Mouse (Mus musculus) liver, embryonic 13.5 days (tissue): Measurements from ENCODE around the gene Vmp1. TPM values are rescaled to one million over a fixed set of nuclear protein-coding genes. Genes with fewer than 3 reads are reported as not detected.

ENCODE experiments used
- ATAC-seq: fragments of 200-750 bp; cut with Nextera tagmentation; 2 replicates; pipeline ENCODE4 v1.8.0; 2017; ENCODE audit warnings: low read depth, mild to moderate bottlenecking, moderate number of reproducible peaks, moderate library complexity
- DNase-seq: peaks from one replicate; pipeline ENCODE4 v3.0.0; 2022
- H3K27ac ChIP-seq: fragments of 300-500 bp; sonication (generic); 2 replicates; pipeline ENCODE4 v1.5.1; 2015; ENCODE audit warnings: moderate library complexity, mild to moderate bottlenecking, inconsistent platforms
- H3K27me3 ChIP-seq: fragments of 300-500 bp; sonication (generic); 2 replicates; pipeline ENCODE4 v1.6.1; 2015; ENCODE audit warnings: mild to moderate bottlenecking, inconsistent platforms
- H3K36me3 ChIP-seq: fragments of 300-500 bp; sonication (generic); 2 replicates; pipeline ENCODE4 v1.6.1; 2015; ENCODE audit warnings: mild to moderate bottlenecking, inconsistent platforms
- H3K4me1 ChIP-seq: fragments of 300-500 bp; sonication (generic); replicated peaks from 2 replicates; pipeline ENCODE4 v1.6.1; 2015; ENCODE audit warnings: inconsistent platforms
- H3K4me2 ChIP-seq: fragments of 300-500 bp; sonication (generic); 2 replicates; pipeline ENCODE4 v1.6.1; 2015; ENCODE audit warnings: inconsistent platforms, mild to moderate bottlenecking, moderate library complexity
- H3K4me3 ChIP-seq: fragments of 300-500 bp; sonication (generic); replicated peaks from 2 replicates; pipeline ENCODE4 v1.5.1; 2015; ENCODE audit warnings: mild to moderate bottlenecking, inconsistent platforms
- H3K9ac ChIP-seq: fragments of 300-500 bp; sonication (generic); 2 replicates; pipeline ENCODE4 v1.6.1; 2015; ENCODE audit warnings: mild to moderate bottlenecking, inconsistent platforms
- H3K9me3 ChIP-seq: fragments of 300-500 bp; sonication (generic); replicated peaks from 2 replicates; pipeline ENCODE4 v1.6.1; 2016; ENCODE audit warnings: inconsistent platforms
- WGBS: fragments of 180-500 bp; shearing (Covaris S2); methylation state at CpG from one replicate; pipeline ENCODE4 v1.1.7; 2015; ENCODE audit not compliant: insufficient replicate concordance; 5-methylcytosine and 5-hydroxymethylcytosine counted together
- polyA plus RNA-seq: library from polyadenylated mRNA; unstranded; fragments of >200 nt; fragmentation: Nextera tagmentation; extraction: Ambion mirVana; gene quantifications from 2 replicates; pipeline ENCODE4 v1.2.1, GENCODE M21; 2015

Vmp1 gene
- polyA plus RNA-seq, 1 experiment from 2014 or later, result 89.2 TPM

DNA sequence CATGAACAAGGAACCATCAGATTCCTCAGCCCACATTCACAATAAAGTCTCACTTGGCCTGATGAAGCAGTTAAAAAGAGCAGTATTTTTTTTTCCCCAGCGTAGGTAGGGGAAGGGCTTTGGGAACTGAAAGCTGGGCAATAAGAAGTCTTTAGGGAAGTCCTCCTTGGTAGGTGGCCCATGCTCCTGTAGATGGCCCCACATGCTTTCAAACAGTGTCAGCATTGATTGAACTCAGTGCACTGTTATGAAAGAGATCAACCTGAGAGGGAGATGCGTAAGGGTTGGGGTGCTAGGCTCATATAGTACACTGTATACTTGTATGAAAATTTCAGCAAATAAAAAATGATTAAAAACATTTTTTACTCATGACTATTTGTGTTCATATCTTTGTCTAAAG lies 8.3 kb upstream of the Vmp1 start:
- peaks cover 93% of the 10 kb centered on the region for H3K36me3 ChIP-seq
- no peak for DNase-seq

GRCm38 (mm10) chr11:86691482-86691881 lies 7.8 kb upstream of the Vmp1 start:
- 90% methylated on average over 3 of the region's 3 CpGs for WGBS
- Histone ChIP-seq H3K4me3 (no peak overlapping the region), H3K27me3 (no peaks in the 10 kb centered on the region), H3K9me3 (no peaks in the 10 kb centered on the region), H3K4me1 (peaks cover 8% of the 10 kb centered on the region; the same call in 1 of the 2 replicates), H3K4me2 (no peak overlapping the region), H3K9ac (no peak overlapping the region), H3K27ac (no peak overlapping the region), H3K36me3 (peaks cover 91% of the 10 kb centered on the region)
- ATAC-seq (no peak), DNase-seq (no peak)

More for the DNA sequence above, 8.3 kb upstream of the Vmp1 start:
- Histone ChIP-seq H3K4me1 (peaks cover 5% of the 10 kb centered on the region; the same call in 1 of the 2 replicates), H3K9me3 (no peaks in the 10 kb centered on the region), H3K9ac (no peak overlapping the region), H3K27ac (no peak overlapping the region), H3K4me2 (no peak overlapping the region), H3K27me3 (no peaks in the 10 kb centered on the region), H3K4me3 (no peak overlapping the region)
- peak; percentile 18; the same call in 1 of the 2 replicates for ATAC-seq
- 91% methylated on average over 2 of the region's 2 CpGs for WGBS

DNA sequence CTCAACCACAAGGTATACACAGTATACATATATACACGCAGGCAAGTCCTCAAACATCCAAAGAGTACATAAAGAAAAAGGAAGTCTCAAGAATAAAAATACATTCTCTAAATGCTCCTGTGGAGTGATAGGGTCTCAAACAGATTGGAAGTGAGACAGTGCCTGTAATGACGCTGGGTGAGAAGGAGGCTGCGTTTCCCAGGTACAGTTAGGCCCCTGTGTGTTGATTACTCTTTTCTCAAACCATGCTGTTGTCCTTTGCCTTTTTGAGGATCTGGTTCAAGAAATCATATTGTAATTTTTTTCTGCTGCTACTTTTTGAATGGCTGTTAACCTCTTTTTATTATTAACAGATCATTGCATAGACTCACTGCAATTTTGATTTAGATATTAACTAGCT lies 6.7 kb upstream of the Vmp1 start:
- no peak overlapping the region for H3K9ac ChIP-seq
- H3K4me3 ChIP-seq, result no peak overlapping the region
- no peaks in the 10 kb centered on the region for H3K9me3 ChIP-seq
- DNase-seq (no peak), ATAC-seq (no peak)
- no peak overlapping the region for H3K27ac ChIP-seq
- WGBS, result 85% methylated on average over 3 of the region's 3 CpGs
- peaks cover 15% of the 10 kb centered on the region for H3K4me1 ChIP-seq
- H3K27me3 ChIP-seq, result no peaks in the 10 kb centered on the region
- peaks cover 85% of the 10 kb centered on the region for H3K36me3 ChIP-seq
- no peak overlapping the region for H3K4me2 ChIP-seq

GRCm38 (mm10) chr11:86685366-86685765 lies 1.7 kb upstream of the Vmp1 start:
- WGBS, result 66% methylated on average over 1 of the region's 1 CpGs
- ATAC-seq (no peak), DNase-seq (no peak)
- Histone ChIP-seq H3K36me3 (peaks cover 37% of the 10 kb centered on the region), H3K4me1 (peaks cover 47% of the 10 kb centered on the region), H3K4me2 (peak overlapping the region; percentile 86), H3K4me3 (peak overlapping the region; percentile 93), H3K9me3 (no peaks in the 10 kb centered on the region), H3K27ac (0 out of 2 replicates have a peak overlapping the region, but pooled peaks have one; percentile 26), H3K9ac (peak overlapping the region; percentile 95), H3K27me3 (no peaks in the 10 kb centered on the region)

DNA sequence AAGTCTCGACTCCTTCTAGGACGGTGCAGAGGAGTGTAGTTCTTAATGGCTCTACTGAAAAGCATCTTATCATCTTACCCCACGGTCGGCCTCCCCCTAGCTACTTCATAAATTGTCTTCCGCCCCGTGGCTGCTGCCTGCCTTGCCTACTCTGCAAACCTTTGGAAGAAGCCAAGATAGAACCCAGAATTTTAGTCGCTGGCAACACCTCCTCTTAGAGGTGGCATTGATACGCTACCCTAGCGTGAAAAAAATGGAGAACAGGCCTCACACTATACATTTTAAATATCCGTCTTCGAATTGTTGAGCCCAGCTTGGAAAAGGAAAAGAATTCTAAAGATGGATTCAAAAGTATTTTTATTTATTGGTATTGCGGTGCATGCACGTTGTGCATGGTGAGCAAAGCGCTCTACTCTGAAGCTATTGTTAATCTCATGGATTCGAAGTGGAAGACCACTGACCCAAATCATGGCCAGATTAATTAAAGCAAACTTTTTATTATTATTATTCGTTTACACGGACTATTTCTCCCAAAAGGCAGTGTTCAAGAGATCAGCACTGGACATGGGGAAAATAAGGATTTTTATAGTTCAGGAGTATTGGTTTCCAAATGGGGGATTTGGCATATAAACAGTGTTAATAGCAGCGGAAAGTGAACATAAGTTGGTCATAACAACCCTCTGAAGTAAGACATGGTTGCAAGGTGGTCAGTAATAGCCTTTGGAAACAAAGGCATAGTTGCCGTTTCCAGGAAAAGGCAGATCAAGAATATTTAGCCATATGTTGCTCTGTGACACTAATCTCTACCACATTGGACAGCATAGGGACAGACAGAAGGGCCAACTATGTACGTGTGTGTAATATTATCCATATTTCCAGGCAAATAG lies 733 bp upstream of the Vmp1 start:
- H3K4me1 ChIP-seq, result peaks cover 55% of the 10 kb centered on the region

DNA sequence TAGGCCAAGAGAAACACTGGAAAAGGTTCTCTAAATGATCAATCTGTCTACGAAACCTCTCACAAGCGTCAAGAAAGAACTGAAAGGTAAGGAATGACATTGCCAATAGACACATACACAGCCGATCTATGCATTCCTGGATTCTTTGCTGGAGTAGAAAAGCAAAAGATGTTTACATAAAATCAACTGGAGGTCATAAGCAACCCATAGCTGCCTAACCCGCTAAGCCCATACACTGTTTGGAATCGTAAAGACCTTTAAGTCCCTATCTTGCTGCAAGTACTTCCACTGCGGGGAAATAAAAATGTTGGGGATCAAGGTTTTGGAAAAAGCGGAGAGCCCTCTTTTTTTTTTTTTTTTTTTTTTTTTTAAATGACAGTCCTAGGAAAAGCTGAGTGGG lies 775 bp downstream of the Vmp1 start:
- WGBS, result 27% methylated on average over 7 of the region's 7 CpGs
- H3K9me3 ChIP-seq, result no peaks in the 10 kb centered on the region
- ATAC-seq, result no peak
- H3K4me3 ChIP-seq, result peak overlapping the region; percentile 93
- no peak for DNase-seq
- peak overlapping the region; percentile 95 for H3K9ac ChIP-seq
- peaks cover 64% of the 10 kb centered on the region for H3K4me1 ChIP-seq
- H3K27ac ChIP-seq, result peak overlapping the region; percentile 96
- H3K4me2 ChIP-seq, result peak overlapping the region; percentile 86
- H3K36me3 ChIP-seq, result peaks cover 17% of the 10 kb centered on the region
- H3K27me3 ChIP-seq, result no peaks in the 10 kb centered on the region

More for the DNA sequence above, 733 bp upstream of the Vmp1 start:
- Histone ChIP-seq H3K9me3 (no peaks in the 10 kb centered on the region), H3K9ac (peak overlapping the region; percentile 95), H3K4me2 (peak overlapping the region; percentile 86), H3K4me3 (peak overlapping the region; percentile 93), H3K36me3 (peaks cover 31% of the 10 kb centered on the region), H3K27ac (peak overlapping the region; percentile 96), H3K27me3 (no peaks in the 10 kb centered on the region)
- 5% methylated on average over 20 of the region's 20 CpGs for WGBS
- DNase-seq, result no peak
- no peak for ATAC-seq

DNA sequence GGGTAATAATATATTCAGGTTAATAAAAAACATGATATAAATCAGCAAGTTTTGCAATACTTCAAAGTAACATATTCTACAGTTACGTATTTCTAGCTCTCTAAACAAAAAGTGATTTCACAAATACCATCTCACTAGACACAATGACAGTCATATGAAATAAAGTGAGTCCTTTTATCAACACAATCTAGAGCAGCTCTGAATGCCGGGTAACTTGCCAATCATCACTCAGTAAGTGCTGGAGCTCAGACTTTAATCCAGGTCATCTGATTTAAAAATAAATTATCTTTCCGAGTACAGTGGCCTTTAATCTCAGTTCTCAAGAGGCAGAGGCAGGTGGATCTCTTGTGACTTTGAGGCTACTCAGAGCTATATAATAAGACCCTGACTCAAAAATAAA lies 2.2 kb downstream of the Vmp1 start:
- DNase-seq (no peak), ATAC-seq (no peak)
- Histone ChIP-seq H3K9ac (peak overlapping the region; percentile 95; the same call in 1 of the 2 replicates), H3K27me3 (no peaks in the 10 kb centered on the region), H3K4me3 (peak overlapping the region; percentile 93), H3K36me3 (peaks cover 15% of the 10 kb centered on the region; the same call in 1 of the 2 replicates), H3K27ac (peak overlapping the region; percentile 55), H3K4me2 (peak overlapping the region; percentile 86), H3K9me3 (no peaks in the 10 kb centered on the region), H3K4me1 (peaks cover 70% of the 10 kb centered on the region)
- WGBS, result 55% methylated on average over 3 of the region's 3 CpGs

- 94% methylated on average over 3 of the region's 3 CpGs for WGBS
- peak overlapping the region; percentile 23; the same call in 1 of the 2 replicates for H3K27ac ChIP-seq
- no peaks in the 10 kb centered on the region for H3K27me3 ChIP-seq
- H3K9me3 ChIP-seq, result no peaks in the 10 kb centered on the region
- H3K4me3 ChIP-seq, result no peak overlapping the region
- no peak for DNase-seq
- H3K4me2 ChIP-seq, result no peak overlapping the region
- no peak for ATAC-seq
- peaks cover 12% of the 10 kb centered on the region; the same call in 1 of the 2 replicates for H3K36me3 ChIP-seq
- no peak overlapping the region for H3K9ac ChIP-seq
- H3K4me1 ChIP-seq, result peaks cover 73% of the 10 kb centered on the region
Observed at GRCm38 (mm10) chr11:86680729-86681128, 2.9 kb downstream of the Vmp1 start.

- Histone ChIP-seq H3K27ac (peak overlapping the region; percentile 75), H3K4me2 (no peak overlapping the region), H3K4me1 (peaks cover 72% of the 10 kb centered on the region), H3K36me3 (peaks cover 12% of the 10 kb centered on the region; the same call in 1 of the 2 replicates), H3K9me3 (no peaks in the 10 kb centered on the region), H3K9ac (peak overlapping the region; percentile 26; the same call in 1 of the 2 replicates), H3K4me3 (no peak overlapping the region), H3K27me3 (no peaks in the 10 kb centered on the region)
- DNase-seq (no peak), ATAC-seq (no peak)
- WGBS, result 71% methylated on average over 5 of the region's 5 CpGs
Observed at GRCm38 (mm10) chr11:86678957-86679356, 4.7 kb downstream of the Vmp1 start.

DNA sequence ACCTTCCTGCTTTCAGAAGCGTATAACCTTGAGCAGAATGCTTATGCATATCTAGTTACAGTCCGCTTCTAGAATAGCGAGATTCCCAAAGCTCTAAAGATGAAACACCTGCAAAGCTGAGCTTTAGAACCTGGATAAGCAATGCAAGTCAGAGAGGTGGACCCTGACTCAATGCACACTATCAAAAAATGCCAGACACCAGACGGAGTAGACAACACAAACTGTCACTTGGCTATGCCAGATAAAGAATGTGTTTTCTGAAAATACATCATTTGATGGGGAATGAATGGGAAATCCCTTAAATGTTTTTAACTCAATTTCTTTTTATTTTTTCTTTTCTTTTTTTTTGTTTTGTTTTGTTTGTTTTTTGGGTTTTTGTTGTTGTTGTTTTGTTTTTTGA lies 8.1 kb downstream of the Vmp1 start:
- Histone ChIP-seq H3K27ac (peak overlapping the region; percentile 73), H3K4me2 (0 out of 2 replicates have a peak overlapping the region, but pooled peaks have one; percentile 16), H3K4me3 (no peak overlapping the region), H3K4me1 (peaks cover 82% of the 10 kb centered on the region), H3K36me3 (peaks cover 12% of the 10 kb centered on the region; the same call in 1 of the 2 replicates), H3K27me3 (no peaks in the 10 kb centered on the region), H3K9ac (no peak overlapping the region), H3K9me3 (no peaks in the 10 kb centered on the region)
- ATAC-seq (peak; percentile 75), DNase-seq (peak; percentile 38)
- WGBS, result 46% methylated on average over 4 of the region's 4 CpGs

DNA sequence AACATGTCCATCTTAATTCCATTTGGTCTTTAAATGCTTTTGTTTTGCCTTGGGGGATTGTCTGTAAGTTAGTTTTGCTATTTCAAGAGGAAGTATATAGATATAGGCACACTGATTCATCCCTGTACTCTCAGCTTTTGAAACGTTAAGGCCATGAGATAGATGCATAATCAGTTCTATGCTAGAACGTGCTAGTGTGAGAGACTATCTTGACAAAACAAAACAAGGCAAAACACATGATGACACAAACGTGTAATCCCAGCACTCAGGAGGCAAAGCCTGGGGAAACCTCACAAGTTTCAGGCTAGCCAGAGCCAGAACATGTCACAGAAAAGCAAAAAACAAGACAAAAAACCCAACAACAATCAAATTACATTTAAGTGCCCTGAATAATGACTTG lies 10.9 kb downstream of the Vmp1 start:
- ATAC-seq, result no peak
- 0 out of 2 replicates have a peak overlapping the region, but pooled peaks have one; percentile 55 for H3K27ac ChIP-seq
- H3K9me3 ChIP-seq, result no peaks in the 10 kb centered on the region
- no peaks in the 10 kb centered on the region for H3K27me3 ChIP-seq
- WGBS, result 28% methylated on average over 3 of the region's 3 CpGs
- no peak overlapping the region for H3K9ac ChIP-seq
- no peak overlapping the region for H3K4me3 ChIP-seq
- H3K36me3 ChIP-seq, result 0 out of 2 replicates have a peak, but pooled peaks cover 8% of the 10 kb centered on the region
- no peak for DNase-seq
- H3K4me1 ChIP-seq, result peaks cover 87% of the 10 kb centered on the region
- no peak overlapping the region for H3K4me2 ChIP-seq
